Mouse (Mus musculus): ENCODE results near the gene 2610001J05Rik.
A peak's percentile ranks its signal among the peaks of the same experiment; 100 is the strongest.
"Not testable (repeated sequence)": the region's sequence is repeated elsewhere in the genome, so short reads cannot be mapped to it uniquely, and the experiment has no call there.

2610001J05Rik gene

DNA sequence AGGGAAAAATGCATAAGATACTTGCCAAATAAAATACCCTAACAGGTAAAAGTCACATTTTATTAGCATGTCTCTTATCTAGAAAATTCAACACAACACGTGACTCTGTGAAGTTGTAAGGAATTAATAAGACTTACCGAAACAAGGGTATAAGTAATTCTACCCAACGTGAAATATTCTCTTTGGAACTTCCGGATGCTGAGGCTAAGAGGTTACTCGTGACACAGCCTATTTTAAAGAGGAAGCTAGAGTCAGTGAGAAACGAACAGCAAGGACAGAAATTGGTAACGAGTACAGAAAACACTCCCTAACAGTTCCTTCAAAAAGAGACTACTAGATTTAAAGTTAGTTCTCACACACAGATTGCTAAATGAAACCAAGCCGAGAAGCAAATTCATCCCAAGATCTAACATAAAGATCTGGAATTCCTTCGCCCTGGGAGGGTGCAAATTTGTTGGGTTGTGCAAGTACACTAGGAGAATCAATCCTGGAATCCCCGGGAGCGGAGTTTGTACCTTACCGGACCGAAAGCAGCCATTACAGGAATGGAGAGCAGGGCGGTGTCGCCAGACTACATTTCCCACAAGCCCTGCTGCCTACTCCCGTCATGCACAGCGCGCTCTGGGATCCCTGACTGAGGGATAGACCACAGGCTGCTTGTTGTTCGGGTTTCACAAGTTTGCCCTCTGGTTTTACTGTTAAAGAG is at the start of gene 2610001J05Rik:
2610001J05Rik (minus strand) TSS at position 600 of the 706 bp plus-strand sequence.
- DNase-seq (ENCODE audit: low read depth, low spot score): peak; percentile 82

GRCm38 (mm10) chr6:13909762-13910537 is 38.6 kb upstream of the 2610001J05Rik start:
- no peak for DNase-seq (ENCODE audit: low read depth, low spot score)

GRCm38 (mm10) chr6:13902941-13903627 is 31.8 kb upstream of the 2610001J05Rik start:
- no peak for DNase-seq (ENCODE audit: low read depth, low spot score)

DNA sequence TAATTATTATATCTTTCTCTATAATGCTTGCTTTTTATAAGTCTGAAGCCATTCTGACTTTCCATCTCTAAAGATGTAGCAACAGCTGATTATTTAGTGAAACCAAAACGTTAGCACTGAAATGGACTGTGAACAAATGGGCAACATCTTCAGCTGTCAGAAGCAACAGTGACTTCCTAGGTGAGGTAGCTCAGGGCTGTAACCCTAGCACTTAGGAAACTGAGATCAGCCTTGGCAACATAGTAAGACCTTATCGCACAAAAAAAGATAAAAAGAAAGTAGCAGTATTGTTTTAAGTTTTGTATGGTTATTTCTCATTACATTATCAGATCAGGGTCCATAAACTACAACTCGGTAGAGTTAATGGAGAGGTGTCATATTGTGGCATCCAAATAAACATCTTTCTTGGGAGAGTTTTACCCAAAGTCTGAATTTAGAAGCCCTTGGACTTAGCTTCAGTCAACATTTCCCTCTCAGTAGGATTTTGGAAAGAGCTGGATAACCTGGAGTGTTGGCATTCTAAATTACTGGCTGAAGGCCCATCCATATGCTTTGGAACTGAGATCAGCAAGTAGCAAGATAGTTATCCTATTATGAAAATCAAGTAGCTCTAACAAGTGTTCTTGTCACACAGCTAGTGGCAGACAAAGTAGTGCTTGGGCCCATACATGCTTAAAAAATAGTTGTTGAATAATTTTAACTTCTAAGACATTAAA is 13.7 kb upstream of the 2610001J05Rik start:
- no peak for DNase-seq (ENCODE audit: low read depth, low spot score)

DNA sequence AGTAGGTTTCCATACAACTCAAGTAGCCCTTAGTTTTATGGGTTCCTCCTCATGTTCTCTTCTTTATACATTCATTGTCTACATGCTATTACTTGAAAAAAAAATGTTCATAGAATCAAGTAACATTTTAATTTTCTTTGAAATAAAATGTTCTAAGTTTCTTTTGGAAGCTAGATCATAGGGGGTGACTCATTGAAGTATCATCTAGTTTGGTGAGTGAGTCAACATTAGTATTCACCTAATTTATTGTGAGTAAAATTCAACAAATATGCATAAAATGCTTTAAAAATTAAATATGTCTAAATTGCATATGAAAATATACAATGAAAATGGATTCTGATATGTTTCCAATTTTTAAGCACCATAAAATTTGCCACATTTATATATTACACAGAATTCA is 11.6 kb upstream of the 2610001J05Rik start:
- no peak for DNase-seq (ENCODE audit: low read depth, low spot score)

- no peak for DNase-seq (ENCODE audit: low read depth, low spot score)
These were observed 2.6 kb upstream of the 2610001J05Rik start for GRCm38 (mm10) chr6:13873959-13874358.

DNA sequence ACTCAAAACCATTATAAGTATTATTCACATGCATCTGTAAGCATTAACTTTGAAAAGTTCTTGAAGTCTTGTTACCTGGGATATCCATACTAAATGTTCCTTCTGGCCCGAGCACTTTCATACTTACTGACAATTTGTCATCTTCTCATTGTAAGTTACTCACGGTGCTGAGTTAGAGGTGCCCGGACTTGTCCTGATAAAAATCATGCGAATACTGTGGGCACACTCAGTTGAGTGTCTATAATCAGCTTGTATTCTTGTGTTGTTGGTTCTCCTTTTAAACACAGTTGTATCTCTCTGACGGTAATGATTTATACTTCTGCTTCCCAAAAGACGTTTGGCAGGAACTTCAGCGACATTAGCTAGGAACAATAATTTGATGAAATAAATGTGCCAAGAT is 758 bp upstream of the 2610001J05Rik start:
- no peak for DNase-seq (ENCODE audit: low read depth, low spot score)

DNA sequence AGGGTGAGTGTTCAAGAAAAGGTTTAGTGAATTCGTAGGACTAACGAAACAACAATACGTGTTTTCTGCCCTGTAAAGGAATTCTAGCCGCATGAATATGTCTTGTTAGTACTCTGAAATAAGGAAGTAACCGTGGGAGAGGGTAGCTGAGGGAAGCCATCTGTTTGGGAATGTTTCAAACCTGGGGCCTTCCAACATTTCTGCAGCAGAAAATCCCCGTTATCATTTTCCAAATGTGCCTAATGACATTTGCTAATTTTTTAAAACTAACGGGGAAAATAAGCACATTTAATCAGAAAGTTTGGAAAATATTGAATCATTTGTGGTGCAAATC is 274 bp upstream of the 2610001J05Rik start:
- no peak for DNase-seq (ENCODE audit: low read depth, low spot score)

DNA sequence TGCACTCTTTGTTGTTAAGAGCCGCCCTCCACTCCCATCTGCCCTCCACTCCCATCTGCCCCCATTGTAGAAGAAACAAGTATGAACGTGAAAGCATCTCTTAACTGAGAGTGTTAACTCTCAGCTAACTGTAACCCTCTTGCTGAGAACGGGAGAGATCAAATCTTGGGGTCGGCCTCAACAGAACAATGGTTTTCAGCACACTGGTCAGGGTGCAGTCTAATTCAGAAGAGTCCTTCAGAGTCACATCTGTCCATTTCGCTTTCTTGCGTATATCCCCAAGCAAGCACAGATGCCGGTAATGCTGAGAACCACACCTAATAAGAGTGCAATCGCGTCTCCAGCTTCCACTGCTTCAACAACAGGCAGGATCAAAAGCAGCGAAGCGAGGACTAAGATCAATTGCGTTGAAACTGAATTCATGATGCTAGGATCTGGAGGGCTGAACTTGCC is 1.0 kb downstream of the 2610001J05Rik start:
- peak; percentile 11 for DNase-seq (ENCODE audit: low read depth, low spot score)

GRCm38 (mm10) chr6:13860596-13860995 is 10.7 kb downstream of the 2610001J05Rik start:
- no peak for DNase-seq (ENCODE audit: low read depth, low spot score)

GRCm38 (mm10) chr6:13859877-13860585 is 11.3 kb downstream of the 2610001J05Rik start:
- DNase-seq (ENCODE audit: low read depth, low spot score): no peak

GRCm38 (mm10) chr6:13854230-13854629 is 17.1 kb downstream of the 2610001J05Rik start:
- no peak for DNase-seq (ENCODE audit: low read depth, low spot score)

DNA sequence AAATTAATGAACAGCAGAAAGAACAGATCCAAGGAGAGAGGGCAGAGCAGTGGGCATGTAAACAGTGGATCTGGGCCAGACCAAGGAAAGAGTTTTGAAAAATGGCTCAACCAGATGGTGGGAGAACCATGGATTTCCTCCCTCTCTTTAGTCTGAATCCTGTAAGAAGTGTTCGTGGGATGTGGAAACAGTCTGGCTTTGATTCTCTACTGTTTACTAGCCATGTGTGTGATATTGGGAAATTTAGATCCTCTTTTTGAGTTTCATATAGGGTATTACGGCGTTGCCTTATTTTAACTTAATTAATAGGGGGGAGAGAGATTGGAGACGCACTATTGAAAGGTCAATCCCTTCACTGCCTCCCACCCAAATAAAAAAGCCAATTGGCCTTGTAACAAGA is 18.1 kb downstream of the 2610001J05Rik start:
- DNase-seq (ENCODE audit: low read depth, low spot score): no peak

- not testable (repeated sequence) for DNase-seq (ENCODE audit: low read depth, low spot score)
These were observed 25.3 kb downstream of the 2610001J05Rik start for GRCm38 (mm10) chr6:13846031-13846430.

GRCm38 (mm10) chr6:13839345-13840054 is 31.8 kb downstream of the 2610001J05Rik start, which contains the start of gene Gpr85:
TSS of gene Gpr85 (minus strand) at chr6:13839942.
- DNase-seq (ENCODE audit: low read depth, low spot score): peak; percentile 11

DNA sequence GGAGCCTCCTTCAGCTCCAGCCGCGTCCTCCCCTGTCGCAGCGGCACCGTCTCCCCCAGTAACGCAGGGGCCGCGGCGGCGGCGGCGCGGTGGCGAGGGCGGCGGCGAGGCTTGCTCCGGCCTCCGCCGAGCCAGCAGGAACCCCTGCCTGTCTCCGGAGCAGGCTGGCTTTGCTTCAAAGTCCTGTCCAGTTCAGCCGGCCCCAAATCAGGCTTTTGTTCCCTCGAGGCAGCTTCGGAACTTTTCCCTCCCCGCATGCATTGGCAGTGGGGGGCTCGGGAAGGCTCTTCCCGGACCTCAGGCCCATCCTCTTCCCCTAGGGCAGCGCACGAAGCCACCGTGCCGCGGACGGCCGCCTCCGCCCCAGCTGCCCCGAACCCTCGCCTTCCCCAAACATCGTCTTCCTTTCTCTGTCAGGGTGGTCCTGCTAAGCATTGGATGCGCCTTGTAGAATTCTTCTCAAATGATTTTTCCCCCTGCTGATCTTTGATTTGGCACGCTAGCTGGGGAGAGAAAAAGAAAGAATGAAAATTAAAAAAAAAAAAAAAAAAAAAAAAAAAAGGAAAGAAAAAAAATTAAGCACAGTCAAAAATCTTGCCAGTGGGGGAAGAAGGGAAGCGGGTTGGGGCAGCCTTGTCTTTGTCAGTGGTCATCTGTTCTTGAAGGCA is 32.5 kb downstream of the 2610001J05Rik start:
- peak; percentile 57 for DNase-seq (ENCODE audit: low read depth, low spot score)

DNA sequence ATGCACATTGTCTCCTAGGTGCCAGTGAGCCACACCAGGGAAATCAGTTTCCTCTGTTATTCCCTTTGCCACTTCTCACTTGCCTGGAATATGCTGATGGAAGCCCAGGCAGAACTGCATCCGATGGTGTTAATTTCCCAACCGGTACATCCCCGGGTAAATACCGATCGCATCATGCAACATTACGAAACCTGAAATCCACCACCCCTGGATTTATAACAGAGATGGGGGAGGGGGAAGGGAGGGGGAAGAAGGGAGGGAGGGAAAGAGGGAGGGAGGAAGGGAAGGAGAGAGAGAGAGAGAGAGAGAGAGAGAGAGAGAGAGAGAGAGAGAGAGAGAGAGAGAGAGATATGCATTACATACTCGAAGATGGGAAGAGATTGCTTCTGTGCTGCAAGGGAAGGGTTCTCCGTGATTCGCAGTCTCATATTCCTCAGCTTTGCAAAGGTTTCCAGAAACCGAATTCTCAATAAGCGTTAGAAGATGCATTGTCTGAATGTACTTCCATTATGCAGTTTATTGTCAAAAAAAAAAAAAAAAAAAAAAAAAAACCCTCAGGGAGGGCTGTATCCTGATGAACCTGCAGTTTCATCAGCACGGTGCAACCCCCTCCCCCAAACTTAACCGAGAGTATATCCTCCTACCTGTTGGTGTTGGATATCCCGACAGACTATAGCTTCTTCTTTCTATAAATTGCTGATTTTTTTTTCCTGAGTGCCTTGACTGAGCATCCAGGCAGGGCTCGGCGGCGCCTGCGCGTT is 33.2 kb downstream of the 2610001J05Rik start:
- peak; percentile 14 for DNase-seq (ENCODE audit: low read depth, low spot score)

- DNase-seq (ENCODE audit: low read depth, low spot score): no peak
These were observed 34.2 kb downstream of the 2610001J05Rik start for GRCm38 (mm10) chr6:13836967-13837570.
